Mouse (Mus musculus) stomach, embryonic 15.5 days (tissue): ENCODE measurements at regions not wholly inside any gene's neighbourhood (a gene's known extent, or its start where the extent isn't known, plus 50 kb on each side); places are given as distances from the start of the nearest gene placed in this dataset.

Source experiments
- ATAC-seq: fragments of 200-750 bp; cut with Nextera tagmentation; 2 replicates; pipeline ENCODE4 v1.8.0; 2017; ENCODE audit warnings: low read depth, moderate number of reproducible peaks, moderate TSS enrichment; ENCODE audit not compliant: insufficient read depth, low FRiP score
- H3K27ac ChIP-seq: fragments of 300-500 bp; sonication (generic); 2 replicates; pipeline ENCODE4 v1.5.1; 2015; ENCODE audit warnings: mild to moderate bottlenecking, inconsistent platforms
- H3K27me3 ChIP-seq: fragments of 300-500 bp; sonication (generic); replicated peaks from 2 replicates; pipeline ENCODE4 v1.6.1; 2015; ENCODE audit warnings: inconsistent platforms
- H3K36me3 ChIP-seq: fragments of 300-500 bp; sonication (generic); 2 replicates; pipeline ENCODE4 v1.6.1; 2015; ENCODE audit warnings: inconsistent platforms
- H3K4me1 ChIP-seq: fragments of 300-500 bp; sonication (generic); 2 replicates; pipeline ENCODE4 v1.6.1; 2015; ENCODE audit warnings: inconsistent platforms
- H3K4me2 ChIP-seq: fragments of 300-500 bp; sonication (generic); 2 replicates; pipeline ENCODE4 v1.6.1; 2015; ENCODE audit warnings: mild to moderate bottlenecking, inconsistent platforms
- H3K4me3 ChIP-seq: fragments of 300-500 bp; sonication (generic); replicated peaks from 2 replicates; pipeline ENCODE4 v1.5.1; 2015; ENCODE audit warnings: inconsistent platforms
- H3K9ac ChIP-seq: fragments of 300-500 bp; sonication (generic); 2 replicates; pipeline ENCODE4 v1.6.1; 2015; ENCODE audit warnings: inconsistent platforms
- H3K9me3 ChIP-seq: fragments of 300-500 bp; sonication (generic); 2 replicates; pipeline ENCODE4 v1.6.1; 2016; ENCODE audit warnings: inconsistent platforms
- WGBS: fragments of 180-500 bp; shearing (Covaris S2); methylation state at CpG from one replicate; pipeline ENCODE4 v1.1.7; 2015; 5-methylcytosine and 5-hydroxymethylcytosine counted together

DNA sequence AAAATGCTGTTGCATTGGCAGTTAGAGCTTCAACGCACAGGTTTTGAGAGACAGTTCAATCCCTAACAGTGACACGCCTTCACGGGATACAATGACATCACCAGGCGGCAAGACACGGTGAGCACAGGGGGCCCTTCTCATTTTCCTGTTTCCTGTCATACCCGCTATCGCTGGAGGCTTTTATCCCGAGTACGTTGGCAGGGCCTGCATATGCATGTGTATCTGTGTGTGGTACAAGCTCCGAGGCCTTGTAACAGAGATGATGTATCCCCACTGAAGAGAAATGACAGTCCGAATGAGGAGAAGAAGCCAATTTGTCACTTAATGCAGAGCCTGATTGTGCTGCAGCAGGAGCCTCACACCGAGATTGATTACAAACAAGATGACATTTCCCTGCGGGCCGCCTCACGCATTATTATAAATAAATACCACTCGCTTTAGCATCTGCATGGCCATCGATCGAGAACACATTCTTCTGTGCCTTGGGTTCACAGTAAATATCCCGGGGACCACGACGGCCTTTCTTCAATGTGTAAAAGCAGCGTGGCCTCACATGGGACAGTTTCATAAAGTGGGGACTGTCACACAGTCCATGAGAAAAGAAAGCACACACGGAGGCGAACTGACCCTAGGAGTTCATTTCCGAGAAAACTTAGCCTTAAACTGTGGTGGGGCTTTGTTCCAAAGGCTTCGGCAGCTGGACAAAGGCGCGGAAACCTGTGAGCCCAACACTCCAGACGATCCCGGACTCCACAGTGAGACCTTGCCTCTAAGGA, 54.9 kb upstream of the Noct start:
- H3K27me3 ChIP-seq, result no peaks in the 10 kb centered on the region
- no peak overlapping the region for H3K27ac ChIP-seq
- H3K9me3 ChIP-seq, result no peaks in the 10 kb centered on the region
- no peak overlapping the region for H3K9ac ChIP-seq
- ATAC-seq, result no peak
- H3K4me1 ChIP-seq, result peaks cover 6% of the 10 kb centered on the region; the same call in 1 of the 2 replicates
- 49% methylated on average over 30 of the region's 30 CpGs for WGBS
- H3K36me3 ChIP-seq, result no peaks in the 10 kb centered on the region
- no peak overlapping the region for H3K4me3 ChIP-seq
- 0 out of 2 replicates have a peak overlapping the region, but pooled peaks have one; percentile 9 for H3K4me2 ChIP-seq

DNA sequence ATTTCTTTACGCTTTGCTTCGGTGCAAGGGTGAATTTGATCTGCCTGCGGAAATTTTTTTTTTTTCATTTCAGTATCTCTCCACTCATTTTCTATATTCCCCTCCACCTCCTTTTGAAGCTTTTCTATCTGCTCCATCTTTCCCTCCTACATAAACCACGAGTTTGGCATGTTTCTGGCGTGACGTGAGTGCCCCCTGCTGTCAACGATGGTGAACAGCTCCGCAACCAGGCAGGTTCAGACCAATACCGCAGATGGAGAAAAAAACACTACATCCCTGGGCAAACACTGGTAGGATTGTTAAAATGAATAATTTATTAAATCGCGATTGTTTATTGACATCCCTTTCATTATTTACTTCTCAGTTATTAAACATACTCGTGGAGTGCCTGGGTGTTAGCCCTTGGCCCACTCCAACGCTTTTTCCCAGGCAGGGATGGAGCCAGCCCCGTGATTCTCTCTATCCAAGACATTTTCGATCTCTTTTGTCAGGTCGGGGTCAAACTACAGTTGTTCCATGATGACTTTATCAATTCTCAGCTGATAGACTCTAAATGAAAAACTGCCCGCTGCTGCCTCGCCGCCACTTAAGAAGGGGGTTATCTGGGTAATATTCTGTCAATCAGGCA, 53.9 kb upstream of the Noct start:
- no peaks in the 10 kb centered on the region for H3K36me3 ChIP-seq
- 0 out of 2 replicates have a peak, but pooled peaks have one; percentile 50 for ATAC-seq
- no peak overlapping the region for H3K4me3 ChIP-seq
- no peak overlapping the region for H3K27ac ChIP-seq
- no peaks in the 10 kb centered on the region for H3K9me3 ChIP-seq
- H3K9ac ChIP-seq, result no peak overlapping the region
- peaks cover 9% of the 10 kb centered on the region; the same call in 1 of the 2 replicates for H3K4me1 ChIP-seq
- H3K4me2 ChIP-seq, result no peak overlapping the region
- H3K27me3 ChIP-seq, result no peaks in the 10 kb centered on the region
- 28% methylated on average over 19 of the region's 19 CpGs for WGBS
